Mouse (Mus musculus) monocyte, adult 2 months (primary cell): Measurements from ENCODE around the gene Rc3h2.
A peak's percentile ranks its signal among the peaks of the same experiment; 100 is the strongest.

Experiments
- DNase-seq, 2 experiments: peaks; one replicate each; pipeline ENCODE4 v3.0.0; 2022; ENCODE audit warnings: low spot score in 2 of 2, low read depth in 1 of 2

The Rc3h2 gene

DNA sequence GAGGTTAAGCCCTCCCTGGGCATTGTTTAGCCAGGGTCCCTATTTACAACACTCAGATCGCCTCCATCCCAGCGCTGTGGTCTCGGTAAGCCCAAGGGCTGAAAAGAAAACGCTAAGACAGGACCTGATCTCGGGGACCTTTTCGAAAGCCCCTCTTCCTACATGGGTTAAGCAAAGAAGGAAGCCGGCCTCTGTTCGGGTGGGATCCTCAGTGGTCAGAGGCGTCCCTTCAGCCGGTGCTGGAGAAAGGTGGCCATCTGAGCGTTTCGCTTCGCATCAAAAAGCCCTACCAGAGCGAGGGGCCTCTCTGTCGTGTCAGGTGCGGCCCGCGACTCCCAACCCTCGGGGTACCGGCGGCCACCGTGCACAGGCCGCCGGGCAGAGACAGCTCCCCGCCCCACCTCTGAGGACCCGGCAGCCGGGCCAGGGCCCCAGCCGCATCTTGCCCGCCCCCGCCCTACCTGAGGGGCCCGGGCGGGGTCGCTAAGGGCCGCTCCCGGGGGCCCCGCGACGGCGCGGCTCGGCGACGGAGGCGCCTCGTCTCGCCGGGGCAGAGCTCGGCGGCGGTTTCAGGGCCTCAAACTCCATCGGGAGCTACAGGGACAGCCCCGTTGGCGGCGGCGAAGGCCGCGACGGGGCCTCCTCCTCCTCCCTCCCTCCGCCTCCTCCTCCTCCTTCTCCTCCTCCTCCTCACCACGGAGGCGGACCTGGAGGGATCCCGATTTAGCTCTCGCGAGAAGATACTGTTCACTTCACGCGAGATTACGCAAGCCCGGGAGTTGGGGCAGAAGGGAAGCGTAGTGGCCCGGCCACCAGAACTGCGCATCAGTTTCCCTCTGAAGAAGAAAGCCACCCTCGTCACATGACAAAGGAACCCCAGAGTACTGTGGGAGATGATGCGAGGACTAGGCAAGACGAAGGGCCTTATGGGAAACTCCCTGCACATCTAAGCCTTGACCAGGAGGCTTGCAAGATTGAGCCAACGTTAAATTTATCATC is at the start of gene Rc3h2:
TSS of gene Rc3h2 (minus strand) at position 598 of the 999 bp plus-strand sequence.
- DNase-seq = peak; percentile 91 to 95

GRCm38 (mm10) chr2:37466266-37466665 is 43.6 kb upstream of the Rc3h2 start:
- DNase-seq = no peak

DNA sequence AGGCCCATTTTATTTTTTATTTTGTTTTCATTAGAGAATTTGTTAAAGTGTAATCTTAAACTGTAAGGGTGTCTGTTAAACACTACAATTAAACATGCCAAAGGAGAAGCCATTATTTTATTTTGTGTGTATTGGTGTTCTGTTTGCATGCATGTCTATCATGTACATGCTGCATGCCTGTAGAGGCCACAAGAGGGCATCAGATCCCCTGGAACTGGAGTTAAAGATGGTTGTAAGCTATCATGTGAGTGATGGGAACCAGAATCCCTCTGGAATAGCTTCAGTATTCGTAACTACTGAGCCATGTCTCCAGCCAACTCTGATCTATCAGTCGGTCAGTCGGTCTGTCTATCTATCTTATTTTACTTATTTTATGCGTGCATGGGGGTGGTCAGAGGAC is 38.0 kb upstream of the Rc3h2 start:
- no peak for DNase-seq

DNA sequence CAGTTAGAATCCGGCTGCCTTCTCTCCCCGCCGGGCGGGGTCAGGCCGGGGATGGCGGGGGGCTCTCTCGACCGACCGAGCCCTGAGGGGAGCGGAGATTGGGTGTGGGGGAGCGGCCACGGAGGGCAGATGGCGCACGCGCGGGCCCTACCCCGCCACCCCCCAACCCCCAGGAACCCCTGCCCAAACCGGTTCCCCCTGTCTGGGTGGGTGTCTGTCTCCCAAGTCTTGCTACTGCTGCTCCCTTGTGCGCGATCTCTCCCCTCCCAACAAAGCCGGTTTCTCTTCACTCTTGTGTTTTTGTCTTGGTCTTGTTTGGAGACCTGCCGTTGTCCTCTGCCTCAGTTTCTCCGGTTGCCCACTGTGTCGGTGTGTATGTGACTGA is 29.7 kb upstream of the Rc3h2 start:
- DNase-seq = no peak

GRCm38 (mm10) chr2:37451667-37452375 is 29.1 kb upstream of the Rc3h2 start:
- peak; percentile 73 to 82 for DNase-seq

DNA sequence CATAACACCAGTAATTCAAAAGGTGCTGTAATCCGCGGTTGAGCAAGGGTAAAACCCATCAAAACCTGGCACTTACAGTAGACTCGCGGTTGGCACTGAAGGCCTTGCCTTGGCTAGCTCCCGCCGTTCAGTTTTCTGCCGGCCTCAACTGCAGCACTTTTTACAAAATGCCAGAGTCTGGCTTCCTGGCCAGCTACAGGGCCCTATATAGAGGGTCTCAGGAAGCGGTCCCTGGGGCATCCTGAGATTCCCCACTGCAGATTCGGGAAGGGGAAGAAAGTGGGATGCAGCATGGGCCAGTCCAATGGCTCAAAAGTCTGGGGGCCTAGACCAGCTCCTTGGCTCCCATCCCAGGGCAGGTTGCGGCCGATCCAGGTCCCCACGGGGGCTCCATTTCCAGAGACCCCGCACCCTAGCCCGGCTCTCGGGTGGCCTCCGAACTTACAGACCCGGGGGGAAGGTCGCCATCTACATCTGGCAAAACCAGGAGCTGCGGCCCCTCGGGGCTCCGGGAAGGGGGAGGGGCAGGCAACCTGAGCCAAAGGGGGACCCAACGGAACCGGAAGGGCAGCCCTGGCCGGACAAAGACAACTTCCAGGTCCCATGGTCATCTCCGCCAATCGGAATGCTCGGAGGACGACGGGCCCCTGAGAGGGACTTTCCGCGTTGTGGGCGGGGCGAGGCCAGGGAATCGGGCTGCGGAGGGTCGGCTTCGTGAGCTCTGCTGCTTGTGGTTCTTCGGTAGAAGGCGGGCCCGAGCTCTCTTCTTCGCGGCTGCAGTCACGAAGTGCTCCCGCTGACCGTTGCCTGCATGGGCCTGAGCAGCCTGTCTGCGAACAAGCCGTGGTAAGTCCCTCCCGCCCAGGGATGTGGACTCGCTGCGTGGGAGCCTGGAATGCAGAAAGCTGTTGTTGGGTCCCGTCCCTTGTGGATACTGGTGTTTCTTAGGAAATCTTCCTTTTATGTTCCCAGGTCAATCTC is 20.2 kb upstream of the Rc3h2 start, which contains the start of the genes Zbtb26, Zbtb6 and Rabgap1:
TSS of gene Zbtb26 (minus strand) at position 525 of the 981 bp plus-strand sequence.
TSS of gene Zbtb6 (minus strand) at position 561 of the 981 bp plus-strand sequence.
TSS of gene Rabgap1 (plus strand) at position 669 of the 981 bp plus-strand sequence.
- peak; percentile 86 to 90 for DNase-seq

DNA sequence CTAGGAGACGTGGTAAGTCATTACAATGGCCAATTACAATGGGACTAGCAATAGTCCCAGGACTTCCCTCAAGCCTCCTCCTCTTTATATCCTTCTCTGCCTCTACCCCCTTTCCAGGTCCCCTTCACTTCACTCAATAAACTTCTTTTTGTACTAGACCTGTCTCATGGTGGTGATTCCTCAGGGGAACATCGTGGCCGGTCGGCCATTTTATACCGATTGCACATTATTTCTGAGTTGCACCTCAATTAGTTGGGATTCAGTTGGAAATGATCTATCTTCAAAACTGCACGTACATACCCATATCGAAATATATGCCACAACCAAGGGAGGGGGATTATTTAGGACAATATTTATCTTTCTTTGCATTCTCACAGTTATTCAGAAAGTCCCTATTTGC is 8.9 kb upstream of the Rc3h2 start:
- no peak for DNase-seq

GRCm38 (mm10) chr2:37430593-37431464 is 8.1 kb upstream of the Rc3h2 start:
- peak; percentile 52 to 61 for DNase-seq

DNA sequence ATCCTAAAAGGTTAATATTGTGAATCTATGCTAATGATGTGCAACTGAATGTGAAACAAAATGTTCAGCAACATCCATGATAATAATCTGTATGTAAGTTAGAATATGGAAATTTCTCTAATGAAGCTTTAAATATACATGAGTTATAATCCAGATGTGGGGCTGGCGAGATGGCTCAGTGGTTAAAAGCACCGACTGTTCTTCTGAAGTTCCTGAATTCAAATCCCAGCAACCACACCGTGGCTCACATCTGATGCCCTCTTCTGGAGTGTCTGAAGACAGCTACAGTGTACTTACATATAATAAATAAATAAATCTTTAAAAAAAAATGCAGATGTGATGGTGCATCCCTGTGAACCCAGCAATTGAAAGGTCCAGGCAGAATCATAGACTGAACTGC is 968 bp upstream of the Rc3h2 start:
- DNase-seq = no peak

- DNase-seq = no peak
Measured at GRCm38 (mm10) chr2:37421903-37422302, 800 bp downstream of the Rc3h2 start.

DNA sequence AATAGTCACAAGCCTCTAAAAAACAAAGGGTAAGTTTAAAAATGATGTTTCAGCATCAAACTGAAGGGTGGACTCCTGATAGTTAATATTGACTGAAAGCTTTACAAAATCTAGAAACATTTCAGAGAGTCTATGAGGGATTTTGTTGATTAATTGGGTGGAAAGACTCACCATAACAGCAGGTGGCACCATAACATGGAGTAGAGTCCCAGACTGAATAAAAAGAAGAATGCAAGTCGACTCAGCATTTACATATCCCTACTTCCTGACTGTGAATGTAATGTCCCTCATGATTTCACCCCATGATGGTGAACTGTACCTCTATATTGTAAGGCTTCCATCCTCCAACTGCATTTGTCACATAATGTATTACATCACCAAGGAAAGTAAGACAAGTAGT is 27.2 kb downstream of the Rc3h2 start:
- DNase-seq = no peak

DNA sequence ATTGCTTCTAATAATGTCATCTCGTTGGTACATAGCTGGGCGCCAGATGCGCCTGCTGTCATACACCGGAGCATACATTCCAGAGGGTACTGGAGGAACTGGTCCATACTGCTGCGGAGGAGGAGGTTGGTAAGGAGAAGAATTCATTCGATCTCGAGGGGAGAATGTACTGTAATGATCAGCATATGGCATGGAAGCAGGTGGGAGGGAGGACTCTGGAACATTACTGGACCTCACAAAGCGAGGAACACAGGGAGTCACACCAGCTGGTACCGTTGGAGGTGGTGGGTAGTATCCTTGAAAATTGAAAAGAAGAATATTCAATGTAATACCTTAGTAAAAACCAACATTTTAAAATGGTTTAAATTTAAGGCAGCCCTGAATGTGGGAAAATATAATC is 39.8 kb downstream of the Rc3h2 start:
- DNase-seq = no peak

- DNase-seq = no peak
Measured at GRCm38 (mm10) chr2:37380189-37380588, 42.5 kb downstream of the Rc3h2 start.

GRCm38 (mm10) chr2:37376018-37376417 is 46.7 kb downstream of the Rc3h2 start:
- no peak for DNase-seq

DNA sequence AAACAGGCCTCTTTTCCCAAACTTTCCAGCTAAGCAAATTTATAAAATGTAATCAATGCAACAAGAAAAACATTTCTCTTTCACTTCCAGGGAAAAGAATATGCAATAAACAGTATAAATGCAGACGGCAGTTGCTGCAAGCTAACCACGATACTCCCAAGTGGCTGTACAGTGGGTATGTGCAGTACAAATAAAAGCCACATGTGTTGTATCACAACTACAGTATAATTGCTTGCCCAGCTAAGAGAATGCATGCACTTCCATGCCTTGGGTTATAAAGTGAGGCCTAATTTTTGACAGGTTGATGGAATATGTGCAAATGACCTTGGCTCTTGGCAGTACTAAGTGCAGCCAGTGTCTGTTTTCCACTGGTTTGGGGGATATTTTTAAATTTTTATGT is 52.1 kb downstream of the Rc3h2 start:
- DNase-seq = no peak

DNA sequence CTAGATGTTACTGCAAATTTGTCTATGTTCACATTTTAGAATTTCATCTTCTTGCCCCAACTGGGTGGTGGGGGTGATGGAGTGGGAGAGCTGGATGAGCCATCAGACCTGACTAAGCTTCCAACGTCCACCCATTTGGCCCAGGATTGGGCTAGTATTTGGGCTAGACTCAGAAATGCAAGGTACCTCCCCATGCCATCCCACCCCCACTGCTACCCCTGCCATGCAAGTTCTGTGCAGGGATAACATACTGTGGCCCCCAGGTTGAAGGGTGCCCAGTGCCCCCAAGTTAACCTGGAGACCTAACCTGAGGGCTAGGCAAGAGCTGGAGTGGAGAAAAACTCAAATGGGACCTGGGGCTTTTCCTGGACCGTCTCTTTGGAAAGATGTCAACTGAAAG is 62.8 kb downstream of the Rc3h2 start:
- DNase-seq = no peak

GRCm38 (mm10) chr2:37358633-37359540 is 63.8 kb downstream of the Rc3h2 start, which contains the start of gene Pdcl:
Gene Pdcl (minus strand): TSS chr2:37359332.
- DNase-seq = peak; percentile 78 to 81

- DNase-seq = no peak
Measured at GRCm38 (mm10) chr2:37355571-37355970, 67.1 kb downstream of the Rc3h2 start.

GRCm38 (mm10) chr2:37351671-37352070 is 71.0 kb downstream of the Rc3h2 start:
- no peak for DNase-seq
